In genomic region chr7:83952511-83952910, GRCm38 (mm10) we compare ENCODE assay signal across 13 mouse cellular contexts.
A peak's percentile ranks its signal among the peaks of the same experiment; 100 is the strongest.
DNase-seq lines count a peak whose midpoint lies in the region; ATAC-seq and TF ChIP-seq lines count a peak whose summit lies in the region.
"Had no signal": no experiment of that assay in that cellular context is flagged by ENCODE, and none has a peak within 500 bp of the region (broad histone marks: within the 10 kb centered on the region; RNA-seq: fewer than 3 reads in every experiment).

No protein-coding gene starts in this region.

- H3K4me2 ChIP-seq in kidney, embryonic 14.5 days (replicated peaks; ENCODE audit: low read depth, low read length): no peak overlapping the region
- H3K4me2 ChIP-seq in hindbrain, postnatal 0 days (ENCODE audit: low read depth, low read length): no peak overlapping the region
- H3K4me2 ChIP-seq: liver, embryonic 12.5 days; midbrain, embryonic 12.5 days had no signal

- H3K36me3 ChIP-seq in kidney, embryonic 14.5 days (ENCODE audit: control insufficient read depth, insufficient read depth, low read length): no peaks in the 10 kb centered on the region
- H3K36me3 ChIP-seq in hindbrain, postnatal 0 days (ENCODE audit: insufficient read depth, low read length): no peaks in the 10 kb centered on the region
- H3K36me3 ChIP-seq: liver, embryonic 12.5 days; midbrain, embryonic 12.5 days had no signal

- no peak for TF ChIP-seq CTCF in hindbrain, postnatal 0 days (IDR thresholded peaks at IDR 0.05; ENCODE audit: low read depth)

- no peak for DNase-seq in cerebellum, postnatal 4 days (ENCODE audit: low spot score in 2 of 2)
- DNase-seq in 3134 (ENCODE audit: extremely low read depth, insufficient read length, low spot score): peak; percentile 69
- peak; percentile 99 for DNase-seq in cerebellum, adult 11-12 months
- DNase-seq in fibroblast of lung, adult 2 months (ENCODE audit: low read depth): peak; percentile 72
- no peak for DNase-seq in neural tube, embryonic 10.5 days (ENCODE audit: extremely low spot score, low spot score)
- DNase-seq in hindbrain, postnatal 0 days (ENCODE audit: low spot score): no peak
- DNase-seq: left cerebral cortex, postnatal 4 days; right cerebral cortex, postnatal 14 days had no signal

- H3K4me3 ChIP-seq in kidney, embryonic 14.5 days (ENCODE audit: low read length): no peak overlapping the region
- no peak overlapping the region for H3K4me3 ChIP-seq in hindbrain, postnatal 0 days (ENCODE audit: low read length)
- H3K4me3 ChIP-seq: liver, embryonic 12.5 days; midbrain, embryonic 12.5 days had no signal

- WGBS in kidney, embryonic 14.5 days: 90% methylated on average over 9 of the region's 9 CpGs
- 84% methylated on average over 9 of the region's 9 CpGs for WGBS in hindbrain, postnatal 0 days

- ATAC-seq in cerebellum, adult (ENCODE audit: insufficient number of reproducible peaks, low FRiP score, low TSS enrichment): peak; percentile 96
- ATAC-seq in kidney, embryonic 14.5 days (ENCODE audit: low FRiP score, low TSS enrichment): no peak
- no peak for ATAC-seq in hindbrain, postnatal 0 days
- ATAC-seq: liver, embryonic 12.5 days had no signal

- no peaks in the 10 kb centered on the region for H3K4me1 ChIP-seq in kidney, embryonic 14.5 days (ENCODE audit: control insufficient read depth, insufficient read depth, low read length)
- no peaks in the 10 kb centered on the region for H3K4me1 ChIP-seq in hindbrain, postnatal 0 days (ENCODE audit: insufficient read depth, low read length)
- H3K4me1 ChIP-seq: liver, embryonic 12.5 days; midbrain, embryonic 12.5 days had no signal

- no peak overlapping the region for H3K9ac ChIP-seq in kidney, embryonic 14.5 days (ENCODE audit: low read depth, low read length)
- no peak overlapping the region for H3K9ac ChIP-seq in hindbrain, postnatal 0 days (replicated peaks; ENCODE audit: low read length)
- H3K9ac ChIP-seq: liver, embryonic 12.5 days; midbrain, embryonic 12.5 days had no signal

- H3K27me3 ChIP-seq in kidney, embryonic 14.5 days (ENCODE audit: control insufficient read depth, insufficient read depth, low read length): no peaks in the 10 kb centered on the region
- no peaks in the 10 kb centered on the region for H3K27me3 ChIP-seq in hindbrain, postnatal 0 days (ENCODE audit: insufficient read depth, low read length)
- H3K27me3 ChIP-seq: liver, embryonic 12.5 days; midbrain, embryonic 12.5 days had no signal

- H3K27ac ChIP-seq in kidney, embryonic 14.5 days (ENCODE audit: low read depth, low read length): no peak overlapping the region
- H3K27ac ChIP-seq in hindbrain, postnatal 0 days: no peak overlapping the region
- H3K27ac ChIP-seq: kidney, postnatal 0 days; liver, embryonic 12.5 days; midbrain, embryonic 12.5 days had no signal

- H3K9me3 ChIP-seq in kidney, embryonic 14.5 days (ENCODE audit: control insufficient read depth, low read length): no peaks in the 10 kb centered on the region
- H3K9me3 ChIP-seq in hindbrain, postnatal 0 days (ENCODE audit: low read length): no peaks in the 10 kb centered on the region
- H3K9me3 ChIP-seq: liver, embryonic 12.5 days; midbrain, embryonic 12.5 days had no signal

Comparison
In these comparisons a context has a peak if more than half of its experiments do, and no peak if none do; other contexts are left out.
1. DNase-seq: peak in 3134 (single experiment), cerebellum, adult 11-12 months (single experiment) and fibroblast of lung, adult 2 months (single experiment); none in cerebellum, postnatal 4 days (0 of 2), neural tube, embryonic 10.5 days (single experiment) and hindbrain, postnatal 0 days (single experiment).